Mouse (Mus musculus) midbrain, embryonic 11.5 days (tissue): ENCODE measurements around the gene Ank2. TPM values are rescaled to one million over a fixed set of nuclear protein-coding genes. Genes with fewer than 3 reads are reported as not detected.

ENCODE experiments used
- ATAC-seq: fragments of 200-750 bp; cut with Nextera tagmentation; 2 replicates; pipeline ENCODE4 v1.8.0; 2017; ENCODE audit warnings: moderate TSS enrichment, moderate library complexity; ENCODE audit not compliant: low FRiP score
- DNase-seq: peaks from one replicate; pipeline ENCODE4 v3.0.0; 2015; ENCODE audit warnings: low spot score; ENCODE audit errors: missing footprints
- H3K27ac ChIP-seq: fragments of 300-500 bp; sonication (generic); 2 replicates; pipeline ENCODE4 v1.5.1; 2014; ENCODE audit warnings: low read depth, low read length
- H3K27me3 ChIP-seq: fragments of 300-500 bp; sonication (generic); 2 replicates; pipeline ENCODE4 v1.6.1; 2014; ENCODE audit warnings: mild to moderate bottlenecking, low read length, moderate library complexity, mixed read lengths; ENCODE audit not compliant: control insufficient read depth, insufficient read depth
- H3K36me3 ChIP-seq: fragments of 300-500 bp; sonication (generic); 2 replicates; pipeline ENCODE4 v1.6.1; 2014; ENCODE audit warnings: mild to moderate bottlenecking, low read length, moderate library complexity, mixed read lengths; ENCODE audit not compliant: control insufficient read depth, insufficient read depth
- H3K4me1 ChIP-seq: fragments of 300-500 bp; sonication (generic); 2 replicates; pipeline ENCODE4 v1.6.1; 2014; ENCODE audit warnings: low read length; ENCODE audit not compliant: control insufficient read depth, insufficient read depth
- H3K4me2 ChIP-seq: fragments of 300-500 bp; sonication (generic); 2 replicates; pipeline ENCODE4 v1.6.1; 2014; ENCODE audit warnings: mild to moderate bottlenecking, moderate library complexity
- H3K4me3 ChIP-seq: fragments of 300-500 bp; sonication (generic); 2 replicates; pipeline ENCODE4 v1.5.1; 2014; ENCODE audit warnings: low read depth, low read length
- H3K9ac ChIP-seq: fragments of 300-500 bp; sonication (generic); 2 replicates; pipeline ENCODE4 v1.6.1; 2014; ENCODE audit warnings: low read length
- H3K9me3 ChIP-seq: fragments of 300-500 bp; sonication (generic); 2 replicates; pipeline ENCODE4 v1.6.1; 2016; ENCODE audit warnings: low read length; ENCODE audit not compliant: control insufficient read depth
- WGBS: fragments of 180-500 bp; shearing (Covaris S2); extraction: QIAGEN DNeasy Blood & Tissue Kit; methylation state at CpG from one replicate; pipeline ENCODE4 v1.1.7; 2014; 5-methylcytosine and 5-hydroxymethylcytosine counted together
- polyA plus RNA-seq: library from polyadenylated mRNA; unstranded; fragments of >200 nt; fragmentation: Nextera tagmentation; extraction: Ambion mirVana; gene quantifications from 2 replicates; pipeline ENCODE4 v1.2.1, GENCODE M21; 2014

Ank2 gene
- polyA plus RNA-seq, 1 experiment from 2014 or later = 66.6 TPM

DNA sequence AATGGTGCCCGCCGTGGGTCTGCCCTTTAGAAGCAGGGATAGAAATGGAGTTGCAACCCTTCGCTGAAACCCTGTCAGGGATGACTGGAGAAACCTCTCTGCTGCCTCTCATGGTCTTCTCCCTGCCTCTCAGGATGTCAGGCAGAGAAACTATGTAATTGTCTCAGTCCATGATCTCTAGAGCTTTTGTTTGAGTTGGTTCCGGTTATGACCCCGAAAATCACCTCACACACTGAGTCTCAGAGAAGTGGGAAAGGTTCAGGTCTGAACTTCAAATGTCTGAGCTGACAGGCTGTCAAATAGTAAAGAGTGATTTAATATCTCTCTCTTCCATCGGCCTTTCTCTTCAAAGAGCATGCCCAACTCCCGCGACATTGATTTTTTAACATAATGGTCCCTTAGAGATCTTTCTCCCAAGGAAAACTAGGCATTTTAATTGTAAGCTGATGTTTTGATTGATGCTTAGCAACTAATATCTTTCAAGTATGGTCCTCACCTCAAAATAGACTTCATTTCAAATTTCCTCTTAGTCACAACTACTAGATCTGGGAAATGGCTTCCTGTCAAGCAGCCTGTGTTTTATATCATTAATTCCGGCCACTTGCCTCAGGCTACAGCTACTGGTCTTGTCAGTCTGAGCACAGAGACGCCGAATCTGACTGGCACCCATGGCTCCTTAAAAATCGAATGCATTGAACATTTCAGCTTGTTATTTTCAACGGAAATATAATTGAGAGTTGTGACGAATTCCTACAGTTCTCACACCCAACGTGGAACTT is 239.0 kb downstream of the Ank2 start:
- H3K9ac ChIP-seq = no peak overlapping the region
- no peaks in the 10 kb centered on the region for H3K27me3 ChIP-seq
- no peaks in the 10 kb centered on the region for H3K36me3 ChIP-seq
- no peaks in the 10 kb centered on the region for H3K9me3 ChIP-seq
- 56% methylated on average over 15 of the region's 15 CpGs for WGBS
- H3K4me3 ChIP-seq = no peak overlapping the region
- no peak overlapping the region for H3K4me2 ChIP-seq
- no peak overlapping the region for H3K27ac ChIP-seq
- no peak for DNase-seq
- H3K4me1 ChIP-seq = peaks cover 9% of the 10 kb centered on the region
- ATAC-seq = no peak

DNA sequence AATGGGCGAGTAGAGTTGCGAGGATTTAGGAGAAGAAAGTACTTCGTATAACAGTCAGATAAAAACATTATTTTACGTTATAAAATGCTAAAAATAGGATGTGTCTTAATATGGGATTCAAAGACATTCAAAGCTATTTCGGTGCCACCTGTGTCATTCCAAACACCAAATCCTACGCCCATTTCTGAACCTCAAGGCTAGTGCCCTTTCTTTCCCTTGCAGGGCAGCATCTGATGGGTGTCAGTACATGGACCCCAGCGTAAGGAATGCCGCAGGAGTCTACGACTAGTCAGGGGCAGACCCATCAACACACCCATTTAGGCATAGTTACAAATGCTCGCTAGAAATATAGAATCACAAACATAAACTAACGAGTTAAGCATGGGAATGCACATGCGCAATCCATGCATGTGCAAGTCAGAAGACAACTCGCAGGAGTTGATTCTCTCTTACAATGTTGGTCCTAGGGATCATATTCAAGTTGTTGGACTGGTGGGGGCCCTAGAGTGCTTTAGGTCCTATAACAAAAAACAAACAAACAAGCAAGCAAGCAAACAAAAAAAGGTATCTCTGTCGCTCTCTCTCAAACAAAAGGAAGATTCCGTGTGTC is 240.6 kb downstream of the Ank2 start:
- no peak overlapping the region for H3K4me3 ChIP-seq
- peak overlapping the region; percentile 59 for H3K4me2 ChIP-seq
- DNase-seq (peak; percentile 91), ATAC-seq (no peak)
- no peaks in the 10 kb centered on the region for H3K9me3 ChIP-seq
- no peaks in the 10 kb centered on the region for H3K27me3 ChIP-seq
- H3K36me3 ChIP-seq = no peaks in the 10 kb centered on the region
- no peak overlapping the region; the same call in 1 of the 2 replicates for H3K27ac ChIP-seq
- WGBS = 25% methylated on average over 15 of the region's 15 CpGs
- H3K9ac ChIP-seq = no peak overlapping the region
- H3K4me1 ChIP-seq = peaks cover 9% of the 10 kb centered on the region

DNA sequence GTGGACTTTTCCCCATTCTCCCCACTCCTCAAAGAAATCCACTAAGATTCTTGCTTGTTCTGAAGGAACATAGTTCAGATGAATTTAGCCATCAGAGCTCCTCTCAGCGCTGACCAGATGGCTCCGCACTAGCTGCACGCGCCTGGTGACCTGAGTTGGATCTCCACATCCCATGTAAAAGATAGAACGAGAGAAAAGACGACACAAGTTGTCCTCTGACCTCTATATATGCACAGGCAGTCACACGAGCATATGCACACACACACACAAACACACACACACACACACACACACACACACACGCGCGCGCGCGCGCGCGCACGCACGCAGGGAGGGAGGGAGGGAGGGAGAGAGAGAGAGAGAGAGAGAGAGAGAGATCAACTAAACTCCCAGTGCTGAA is 241.2 kb downstream of the Ank2 start:
- peak overlapping the region; percentile 62 for H3K9ac ChIP-seq
- WGBS = 0% methylated on average over 18 of the region's 18 CpGs
- no peaks in the 10 kb centered on the region for H3K36me3 ChIP-seq
- peak; percentile 77 for ATAC-seq
- H3K9me3 ChIP-seq = no peaks in the 10 kb centered on the region
- H3K4me2 ChIP-seq = peak overlapping the region; percentile 59
- peak overlapping the region; percentile 94 for H3K27ac ChIP-seq
- no peaks in the 10 kb centered on the region for H3K27me3 ChIP-seq
- peak overlapping the region; percentile 34 for H3K4me3 ChIP-seq
- DNase-seq = peak; percentile 96
- H3K4me1 ChIP-seq = peaks cover 9% of the 10 kb centered on the region

DNA sequence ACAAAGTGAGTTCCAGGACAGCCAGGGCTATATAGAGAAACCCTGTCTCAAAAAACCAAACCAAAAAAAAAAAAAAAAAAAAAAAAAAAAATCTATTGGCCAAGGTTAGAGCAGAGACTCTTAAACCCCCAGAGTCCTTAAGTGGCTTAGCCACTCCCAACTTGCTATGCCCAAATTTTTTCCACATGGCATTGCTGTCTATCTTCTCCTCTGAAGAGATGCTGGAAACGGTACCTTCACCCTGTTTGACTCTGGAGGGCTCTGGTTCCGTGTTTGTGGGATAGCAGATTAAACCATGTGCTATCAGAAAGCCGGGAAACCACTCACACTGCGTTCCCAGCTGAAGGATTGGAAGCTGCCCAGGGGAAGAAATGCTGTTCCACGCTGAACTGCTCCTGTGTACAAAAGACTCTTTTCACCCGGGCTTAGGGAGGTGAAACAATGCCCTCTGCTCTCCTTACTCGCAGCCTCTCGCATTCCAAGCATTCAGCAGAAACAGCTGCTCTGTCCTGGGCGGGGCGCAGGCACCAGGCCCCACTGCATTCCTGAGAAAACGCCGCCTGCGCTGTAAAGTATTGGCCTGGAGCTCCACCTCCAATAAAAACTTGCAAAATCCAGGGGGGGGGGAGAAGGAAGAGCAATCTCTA is 241.7 kb downstream of the Ank2 start:
- peak overlapping the region; percentile 62 for H3K9ac ChIP-seq
- H3K4me1 ChIP-seq = peaks cover 9% of the 10 kb centered on the region
- ATAC-seq (peak; percentile 98), DNase-seq (peak; percentile 98)
- 0% methylated on average over 13 of the region's 13 CpGs for WGBS
- no peaks in the 10 kb centered on the region for H3K27me3 ChIP-seq
- peak overlapping the region; percentile 59 for H3K4me2 ChIP-seq
- peak overlapping the region; percentile 34 for H3K4me3 ChIP-seq
- peak overlapping the region; percentile 94 for H3K27ac ChIP-seq
- no peaks in the 10 kb centered on the region for H3K9me3 ChIP-seq
- no peaks in the 10 kb centered on the region for H3K36me3 ChIP-seq

DNA sequence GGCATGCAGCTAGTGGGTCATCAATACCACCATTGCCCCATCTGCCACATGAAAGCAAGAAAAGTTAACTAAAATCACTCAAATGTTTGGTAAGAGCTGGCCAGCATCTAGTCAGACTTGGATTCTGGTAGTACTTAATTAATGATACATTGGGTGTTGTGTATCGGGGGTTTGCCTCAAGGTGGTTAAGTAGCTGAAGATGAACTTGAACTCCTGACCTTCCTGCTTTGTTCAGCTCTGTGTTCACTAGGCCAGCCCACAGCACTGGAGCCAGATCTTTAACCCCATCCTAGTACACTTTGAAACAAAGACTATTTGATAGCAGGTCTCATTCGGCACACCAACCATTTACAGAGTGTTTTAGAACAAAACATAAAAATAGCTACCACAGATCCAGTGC is 242.5 kb downstream of the Ank2 start:
- Histone ChIP-seq H3K27ac (peak overlapping the region; percentile 94), H3K4me1 (peaks cover 9% of the 10 kb centered on the region), H3K9ac (no peak overlapping the region), H3K4me2 (no peak overlapping the region), H3K4me3 (no peak overlapping the region), H3K27me3 (no peaks in the 10 kb centered on the region), H3K36me3 (no peaks in the 10 kb centered on the region), H3K9me3 (no peaks in the 10 kb centered on the region)
- 74% methylated on average over 2 of the region's 2 CpGs for WGBS
- ATAC-seq = no peak
- DNase-seq = no peak

DNA sequence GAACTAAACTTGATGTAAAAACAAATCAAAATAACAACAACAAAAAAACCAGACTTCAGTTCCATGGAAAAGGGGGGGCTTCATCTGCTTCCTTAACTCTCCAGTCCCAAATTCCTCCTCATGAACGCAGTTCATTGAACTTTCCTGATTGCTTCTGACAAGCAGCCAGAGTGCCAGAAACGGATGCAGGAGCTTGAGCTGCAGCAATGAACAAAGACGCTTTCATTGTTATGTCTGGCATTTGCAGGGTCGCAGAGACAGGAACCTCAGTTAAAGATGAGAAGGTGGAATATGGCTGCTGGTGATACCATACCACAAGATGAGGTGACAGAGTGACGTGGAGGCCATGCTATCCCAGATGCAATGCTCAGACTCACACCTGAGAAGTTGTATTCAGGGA is 248.2 kb downstream of the Ank2 start:
- Histone ChIP-seq H3K4me2 (no peak overlapping the region), H3K4me3 (no peak overlapping the region), H3K36me3 (no peaks in the 10 kb centered on the region), H3K9ac (no peak overlapping the region), H3K27ac (no peak overlapping the region), H3K9me3 (no peaks in the 10 kb centered on the region), H3K4me1 (no peaks in the 10 kb centered on the region), H3K27me3 (no peaks in the 10 kb centered on the region)
- ATAC-seq = no peak
- WGBS = 67% methylated on average over 5 of the region's 5 CpGs
- no peak for DNase-seq

DNA sequence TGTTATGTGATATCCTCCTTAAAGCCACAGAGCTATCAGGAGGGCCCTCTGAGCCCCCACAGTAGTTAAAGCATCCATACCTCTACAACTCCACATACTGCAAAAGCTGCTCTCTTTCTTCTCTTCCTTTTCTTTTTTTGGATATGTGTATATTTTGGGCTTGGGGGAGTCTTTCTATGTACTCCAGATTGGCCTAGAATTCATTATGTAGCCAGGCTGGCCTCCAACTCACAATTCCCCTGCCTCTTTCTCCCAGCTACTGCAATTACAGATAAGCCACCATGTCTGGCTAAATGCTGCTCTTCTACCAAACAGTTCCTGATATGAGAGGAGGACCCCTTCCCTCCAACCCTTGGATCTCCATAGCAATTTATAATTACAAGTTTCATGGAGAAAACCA is 250.5 kb downstream of the Ank2 start:
- no peak overlapping the region for H3K4me3 ChIP-seq
- DNase-seq (no peak), ATAC-seq (no peak)
- no peaks in the 10 kb centered on the region for H3K4me1 ChIP-seq
- H3K4me2 ChIP-seq = no peak overlapping the region
- no peak overlapping the region for H3K9ac ChIP-seq
- no peaks in the 10 kb centered on the region for H3K36me3 ChIP-seq
- H3K27me3 ChIP-seq = no peaks in the 10 kb centered on the region
- no peak overlapping the region for H3K27ac ChIP-seq
- H3K9me3 ChIP-seq = no peaks in the 10 kb centered on the region

DNA sequence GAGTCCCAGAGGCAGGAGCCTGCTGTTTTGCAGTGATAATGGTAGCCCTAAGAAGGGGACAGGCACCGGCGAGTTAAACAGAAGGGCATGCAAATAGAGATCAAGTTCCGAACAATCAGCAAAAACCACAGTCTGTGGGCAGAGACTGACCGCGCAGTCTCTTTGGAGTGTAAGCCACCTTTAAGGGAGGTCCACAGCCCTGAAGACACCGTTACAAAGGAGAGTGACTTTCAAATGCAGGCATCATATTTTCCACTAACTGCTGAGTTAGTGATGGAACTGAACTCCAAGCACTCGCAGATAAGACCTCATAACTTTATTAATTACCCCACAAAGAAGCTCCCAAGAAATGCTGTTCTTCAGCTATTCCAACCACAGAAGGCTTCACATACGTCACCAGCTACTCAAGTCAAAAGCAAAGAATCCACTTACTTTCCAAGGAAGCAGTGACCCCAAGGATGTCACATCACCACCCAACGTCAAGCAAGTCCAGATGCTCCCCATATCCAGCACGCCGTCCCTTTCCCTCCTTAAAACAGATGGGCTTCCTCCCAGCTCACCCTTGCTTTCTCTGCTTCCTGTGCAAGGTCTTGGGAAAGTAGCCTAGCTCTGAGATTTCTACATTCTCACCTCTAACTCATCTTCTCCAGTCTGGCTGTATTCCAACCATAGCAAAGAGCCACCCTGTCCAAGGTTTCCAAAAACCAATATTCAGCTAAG is 252.0 kb downstream of the Ank2 start:
- DNase-seq (no peak), ATAC-seq (no peak)
- Histone ChIP-seq H3K27me3 (no peaks in the 10 kb centered on the region), H3K4me3 (no peak overlapping the region), H3K9ac (no peak overlapping the region), H3K27ac (no peak overlapping the region), H3K9me3 (no peaks in the 10 kb centered on the region), H3K36me3 (no peaks in the 10 kb centered on the region), H3K4me1 (no peaks in the 10 kb centered on the region; the same call in 1 of the 2 replicates), H3K4me2 (no peak overlapping the region)
- 77% methylated on average over 11 of the region's 11 CpGs for WGBS
